Mouse (Mus musculus) limb, embryonic 14.5 days (tissue): ENCODE results near the gene Epb41l1. TPM values are rescaled to one million over a fixed set of nuclear protein-coding genes. Genes with fewer than 3 reads are reported as not detected.
"Not testable (repeated sequence)": the region's sequence is repeated elsewhere in the genome, so short reads cannot be mapped to it uniquely, and the experiment has no call there.

Experiments
- ATAC-seq: fragments of 200-750 bp; cut with Nextera tagmentation; 2 replicates; pipeline ENCODE4 v1.8.0; 2017; ENCODE audit warnings: low read depth, moderate number of reproducible peaks, moderate TSS enrichment; ENCODE audit not compliant: low FRiP score
- DNase-seq: peaks from one replicate; pipeline ENCODE4 v3.0.0-alpha.2; 2015; ENCODE audit warnings: low spot score
- H3K27ac ChIP-seq: fragments of 300-500 bp; sonication (generic); replicated peaks from 2 replicates; pipeline ENCODE4 v1.5.1; 2014; ENCODE audit warnings: low read depth, mild to moderate bottlenecking, low read length, moderate library complexity, mixed read lengths
- H3K27me3 ChIP-seq: fragments of 300-500 bp; sonication (generic); 2 replicates; pipeline ENCODE4 v1.6.1; 2014; ENCODE audit warnings: low read length, mixed read lengths; ENCODE audit not compliant: control insufficient read depth, insufficient read depth
- H3K36me3 ChIP-seq: fragments of 300-500 bp; sonication (generic); 2 replicates; pipeline ENCODE4 v1.6.1; 2014; ENCODE audit warnings: mild to moderate bottlenecking, low read length, moderate library complexity, mixed read lengths; ENCODE audit not compliant: control insufficient read depth, insufficient read depth
- H3K4me1 ChIP-seq: fragments of 300-500 bp; sonication (generic); 2 replicates; pipeline ENCODE4 v1.6.1; 2014; ENCODE audit warnings: antibody characterized with exemption, low read length, mixed read lengths; ENCODE audit not compliant: control insufficient read depth, insufficient read depth
- H3K4me2 ChIP-seq: fragments of 300-500 bp; sonication (generic); replicated peaks from 2 replicates; pipeline ENCODE4 v1.6.1; 2014; ENCODE audit warnings: low read depth, mild to moderate bottlenecking, low read length, moderate library complexity; ENCODE audit not compliant: severe bottlenecking
- H3K4me3 ChIP-seq: fragments of 300-500 bp; sonication (generic); replicated peaks from 2 replicates; pipeline ENCODE4 v1.5.1; 2014; ENCODE audit warnings: low read length
- H3K9ac ChIP-seq: fragments of 300-500 bp; sonication (generic); 2 replicates; pipeline ENCODE4 v1.6.1; 2014; ENCODE audit warnings: mild to moderate bottlenecking, low read depth, low read length, moderate library complexity; ENCODE audit not compliant: severe bottlenecking
- H3K9me3 ChIP-seq: fragments of 300-500 bp; sonication (generic); 2 replicates; pipeline ENCODE4 v1.6.1; 2016; ENCODE audit warnings: low read length; ENCODE audit not compliant: control insufficient read depth
- POLR2A ChIP-seq: fragments of 200-500 bp; IDR thresholded peaks from 2 replicates; pipeline ENCODE4 v1.8.0; 2012; ENCODE audit warnings: inconsistent platforms, mild to moderate bottlenecking, moderate library complexity, borderline replicate concordance; ENCODE audit not compliant: insufficient read depth, insufficient read length; ENCODE audit errors: extremely low read depth
- WGBS: fragments of 180-500 bp; shearing (Covaris S2); extraction: QIAGEN DNeasy Blood & Tissue Kit; methylation state at CpG from one replicate; pipeline ENCODE4 v1.1.7; 2014; 5-methylcytosine and 5-hydroxymethylcytosine counted together
- polyA plus RNA-seq, 2 experiments: library from polyadenylated mRNA; depleted of rRNA in 1 of 2; stranded (reverse) in 1 of 2; unstranded in 1 of 2; fragments of >200 nt; fragmentation: Nextera tagmentation in 1 of 2; extraction: Ambion mirVana in 1 of 2; gene quantifications; 2 replicates each; pipeline versions ENCODE4 v1.2.1 to v1.2.3; 2012 to 2014

The Epb41l1 gene
- polyA plus RNA-seq, 2 experiments = 5.0 to 37.0 TPM

DNA sequence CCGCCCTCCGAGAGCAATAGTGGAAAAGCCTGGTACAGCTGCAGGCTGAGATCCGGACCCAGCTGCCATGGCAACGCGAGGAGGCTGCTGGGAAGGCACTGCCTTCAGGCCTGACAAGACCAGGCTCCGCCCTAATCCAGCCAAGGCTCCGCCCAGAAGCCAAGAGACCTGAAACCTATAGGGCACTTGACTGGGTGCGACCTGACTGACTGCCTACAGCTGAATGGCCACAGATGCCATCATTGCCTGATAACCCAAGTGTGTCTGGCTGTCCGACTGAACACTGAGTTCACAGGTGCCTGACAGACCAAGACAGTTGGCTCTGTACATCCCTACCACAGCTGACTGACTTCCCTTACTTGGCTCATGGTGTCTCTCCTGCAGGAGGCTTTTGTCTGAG, 19.4 kb upstream of the Epb41l1 start:
- ATAC-seq (peak; percentile 75), DNase-seq (peak; percentile 58)
- no peak for TF ChIP-seq POLR2A
- Histone ChIP-seq H3K9me3 (no peaks in the 10 kb centered on the region), H3K27me3 (no peaks in the 10 kb centered on the region), H3K27ac (no peak overlapping the region), H3K4me1 (peaks cover 5% of the 10 kb centered on the region; the same call in 1 of the 2 replicates), H3K4me3 (no peak overlapping the region), H3K36me3 (no peaks in the 10 kb centered on the region), H3K4me2 (no peak overlapping the region; the same call in 1 of the 2 replicates), H3K9ac (peak overlapping the region; percentile 31; the same call in 1 of the 2 replicates)
- 6% methylated on average over 9 of the region's 9 CpGs for WGBS

DNA sequence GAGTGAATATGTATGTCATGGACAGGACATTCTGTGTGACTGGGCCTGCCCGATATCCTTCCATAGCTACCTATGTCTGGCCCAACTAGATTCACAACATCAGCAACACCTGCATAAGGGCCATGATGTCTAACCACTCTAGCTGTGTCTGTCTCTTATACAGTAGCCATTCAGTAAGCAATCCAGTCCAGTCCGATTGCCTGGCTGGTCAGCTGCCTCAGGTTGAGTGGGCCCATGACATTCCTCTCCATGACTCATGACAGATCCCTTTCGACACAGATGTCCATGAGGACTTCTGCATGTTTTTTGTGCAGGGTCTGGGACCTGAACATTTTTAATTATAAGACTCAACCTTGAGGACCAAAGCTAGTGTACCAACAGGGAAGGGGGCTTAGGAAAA, 18.7 kb upstream of the Epb41l1 start:
- Histone ChIP-seq H3K36me3 (no peaks in the 10 kb centered on the region), H3K4me2 (no peak overlapping the region), H3K9ac (no peak overlapping the region), H3K27me3 (no peaks in the 10 kb centered on the region), H3K27ac (no peak overlapping the region), H3K4me1 (peaks cover 7% of the 10 kb centered on the region), H3K4me3 (no peak overlapping the region), H3K9me3 (no peaks in the 10 kb centered on the region)
- 88% methylated on average over 3 of the region's 3 CpGs for WGBS
- DNase-seq = no peak
- TF ChIP-seq POLR2A = no peak
- ATAC-seq = no peak

DNA sequence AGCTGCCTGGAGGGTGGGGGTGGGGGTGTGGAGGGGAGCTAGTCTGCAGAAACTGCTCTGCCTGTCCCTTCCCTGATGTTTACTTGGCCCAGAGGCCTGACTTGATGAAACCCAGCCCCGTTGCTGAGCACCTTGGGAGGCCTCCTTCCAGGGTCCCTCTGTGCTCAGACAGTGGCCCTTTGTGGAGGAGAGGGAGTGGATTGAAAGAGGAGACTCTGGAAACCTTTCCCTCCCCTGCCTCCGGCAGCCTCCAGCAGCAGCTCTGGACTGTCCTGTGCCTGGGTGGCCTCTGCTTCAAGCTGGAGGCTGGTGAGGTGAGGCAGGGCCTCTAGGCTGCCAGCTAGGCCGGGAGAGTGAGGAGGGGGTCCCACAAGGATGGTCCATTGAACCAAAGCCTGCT, 13.7 kb upstream of the Epb41l1 start:
- H3K4me1 ChIP-seq = peaks cover 8% of the 10 kb centered on the region
- 0 out of 2 replicates have a peak overlapping the region, but pooled peaks have one; percentile 12 for H3K9ac ChIP-seq
- 15% methylated on average over 3 of the region's 3 CpGs for WGBS
- H3K36me3 ChIP-seq = no peaks in the 10 kb centered on the region
- DNase-seq (no peak), ATAC-seq (peak; percentile 50; the same call in 1 of the 2 replicates)
- no peaks in the 10 kb centered on the region for H3K9me3 ChIP-seq
- no peaks in the 10 kb centered on the region for H3K27me3 ChIP-seq
- H3K4me2 ChIP-seq = no peak overlapping the region
- no peak for TF ChIP-seq POLR2A
- H3K27ac ChIP-seq = peak overlapping the region; percentile 56
- H3K4me3 ChIP-seq = no peak overlapping the region

DNA sequence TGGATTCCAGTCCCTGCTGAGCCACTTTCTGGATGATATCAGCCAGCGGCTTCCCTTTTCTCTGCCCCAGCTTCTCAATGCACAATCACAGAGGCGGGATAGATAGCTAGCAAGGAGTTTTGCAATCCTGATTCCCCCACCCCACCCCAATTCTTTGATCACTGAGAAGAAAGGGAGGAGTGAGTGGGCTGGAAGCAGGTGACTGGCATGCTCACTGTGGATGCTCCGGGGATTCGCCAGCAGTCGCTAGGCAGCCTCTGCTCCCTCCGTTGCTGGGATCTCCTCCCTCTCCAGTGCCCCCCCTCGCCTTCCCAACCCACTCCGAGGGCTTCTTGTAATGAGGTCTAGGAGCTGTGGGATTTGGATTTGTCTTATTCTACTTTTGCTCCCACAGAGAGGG, 12.5 kb upstream of the Epb41l1 start:
- Histone ChIP-seq H3K4me3 (no peak overlapping the region), H3K9ac (no peak overlapping the region), H3K27ac (no peak overlapping the region), H3K4me1 (peaks cover 8% of the 10 kb centered on the region), H3K9me3 (no peaks in the 10 kb centered on the region), H3K4me2 (no peak overlapping the region), H3K27me3 (no peaks in the 10 kb centered on the region), H3K36me3 (no peaks in the 10 kb centered on the region)
- no peak for TF ChIP-seq POLR2A
- DNase-seq (no peak), ATAC-seq (no peak)
- 48% methylated on average over 8 of the region's 8 CpGs for WGBS

DNA sequence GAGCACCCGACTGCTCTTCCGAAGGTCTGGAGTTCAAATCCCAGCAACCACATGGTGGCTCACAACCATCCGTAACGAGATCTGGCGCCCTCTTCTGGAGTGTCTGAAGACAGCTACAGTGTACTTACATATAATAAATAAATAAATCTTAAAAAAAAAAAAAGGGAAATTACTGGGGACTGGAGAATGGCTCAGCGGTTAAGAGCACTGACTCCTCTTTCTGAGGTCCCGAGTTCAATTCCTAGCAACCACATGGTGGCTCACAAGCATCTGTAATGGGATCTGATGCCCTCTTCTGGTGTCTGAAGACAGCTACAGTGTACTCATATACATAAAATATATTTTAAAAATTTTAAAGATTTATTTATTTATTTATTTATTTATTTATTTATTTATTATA, 9.4 kb upstream of the Epb41l1 start:
- H3K4me1 ChIP-seq, H3K4me2 ChIP-seq, H3K9me3 ChIP-seq, H3K27me3 ChIP-seq, H3K27ac ChIP-seq, H3K36me3 ChIP-seq, H3K9ac ChIP-seq, H3K4me3 ChIP-seq, DNase-seq, ATAC-seq: not testable (repeated sequence)
- 89% methylated on average over 4 of the region's 7 CpGs for WGBS

DNA sequence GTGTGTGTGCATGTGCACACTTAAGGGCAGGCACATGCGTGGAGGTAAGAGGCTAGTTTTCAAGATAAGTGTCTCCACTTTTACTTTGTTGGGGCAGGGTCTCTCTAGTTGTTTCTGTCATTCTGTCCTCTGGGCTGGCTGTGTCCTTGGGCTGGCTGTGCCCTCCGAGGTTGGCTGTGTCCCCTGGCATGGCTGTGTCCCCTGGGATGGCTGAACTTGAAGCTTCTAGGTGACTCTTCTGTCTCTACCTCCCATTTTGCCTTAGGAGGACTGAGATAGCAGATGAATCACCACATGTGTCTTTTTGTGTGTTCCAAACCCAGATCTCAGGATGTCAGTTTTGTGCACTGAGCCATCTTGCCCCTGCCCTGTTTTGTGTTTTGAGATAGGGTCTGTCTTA, 5.7 kb upstream of the Epb41l1 start:
- 68% methylated on average over 2 of the region's 2 CpGs for WGBS
- H3K27ac ChIP-seq = no peak overlapping the region
- no peak for TF ChIP-seq POLR2A

More for the DNA sequence above, 5.7 kb upstream of the Epb41l1 start:
- H3K9ac ChIP-seq = no peak overlapping the region
- no peak for ATAC-seq
- no peaks in the 10 kb centered on the region for H3K27me3 ChIP-seq
- no peak overlapping the region for H3K4me3 ChIP-seq
- H3K4me1 ChIP-seq = no peaks in the 10 kb centered on the region
- no peaks in the 10 kb centered on the region for H3K36me3 ChIP-seq
- no peak overlapping the region for H3K4me2 ChIP-seq
- DNase-seq = no peak
- no peaks in the 10 kb centered on the region for H3K9me3 ChIP-seq
